Mouse (Mus musculus) stomach, embryonic 15.5 days (tissue): ENCODE data around the gene Susd6. TPM values are rescaled to one million over a fixed set of nuclear protein-coding genes. Genes with fewer than 3 reads are reported as not detected.

Source experiments
- ATAC-seq: fragments of 200-750 bp; cut with Nextera tagmentation; 2 replicates; pipeline ENCODE4 v1.8.0; 2017; ENCODE audit warnings: low read depth, moderate number of reproducible peaks, moderate TSS enrichment; ENCODE audit not compliant: insufficient read depth, low FRiP score
- H3K27ac ChIP-seq: fragments of 300-500 bp; sonication (generic); 2 replicates; pipeline ENCODE4 v1.5.1; 2015; ENCODE audit warnings: mild to moderate bottlenecking, inconsistent platforms
- H3K27me3 ChIP-seq: fragments of 300-500 bp; sonication (generic); replicated peaks from 2 replicates; pipeline ENCODE4 v1.6.1; 2015; ENCODE audit warnings: inconsistent platforms
- H3K36me3 ChIP-seq: fragments of 300-500 bp; sonication (generic); 2 replicates; pipeline ENCODE4 v1.6.1; 2015; ENCODE audit warnings: inconsistent platforms
- H3K4me1 ChIP-seq: fragments of 300-500 bp; sonication (generic); 2 replicates; pipeline ENCODE4 v1.6.1; 2015; ENCODE audit warnings: inconsistent platforms
- H3K4me2 ChIP-seq: fragments of 300-500 bp; sonication (generic); 2 replicates; pipeline ENCODE4 v1.6.1; 2015; ENCODE audit warnings: mild to moderate bottlenecking, inconsistent platforms
- H3K4me3 ChIP-seq: fragments of 300-500 bp; sonication (generic); replicated peaks from 2 replicates; pipeline ENCODE4 v1.5.1; 2015; ENCODE audit warnings: inconsistent platforms
- H3K9ac ChIP-seq: fragments of 300-500 bp; sonication (generic); 2 replicates; pipeline ENCODE4 v1.6.1; 2015; ENCODE audit warnings: inconsistent platforms
- H3K9me3 ChIP-seq: fragments of 300-500 bp; sonication (generic); 2 replicates; pipeline ENCODE4 v1.6.1; 2016; ENCODE audit warnings: inconsistent platforms
- WGBS: fragments of 180-500 bp; shearing (Covaris S2); methylation state at CpG from one replicate; pipeline ENCODE4 v1.1.7; 2015; 5-methylcytosine and 5-hydroxymethylcytosine counted together
- polyA plus RNA-seq: library from polyadenylated mRNA; unstranded; fragments of >200 nt; fragmentation: Nextera tagmentation; extraction: Ambion mirVana; gene quantifications from 2 replicates; pipeline ENCODE4 v1.2.1, GENCODE M21; 2015

Gene Susd6
- polyA plus RNA-seq, 1 experiment from 2014 or later, result 17.5 TPM

- no peak for ATAC-seq
- Histone ChIP-seq H3K4me3 (no peak overlapping the region), H3K36me3 (no peaks in the 10 kb centered on the region), H3K9me3 (no peaks in the 10 kb centered on the region), H3K27ac (no peak overlapping the region), H3K4me2 (no peak overlapping the region), H3K4me1 (peaks cover 18% of the 10 kb centered on the region), H3K27me3 (no peaks in the 10 kb centered on the region), H3K9ac (no peak overlapping the region)
- 52% methylated on average over 1 of the region's 1 CpGs for WGBS
Observed at GRCm38 (mm10) chr12:80832313-80832712, 42.0 kb downstream of the Susd6 start.

- no peak for ATAC-seq
- Histone ChIP-seq H3K9ac (no peak overlapping the region), H3K4me1 (peaks cover 8% of the 10 kb centered on the region; the same call in 1 of the 2 replicates), H3K4me3 (no peak overlapping the region), H3K36me3 (no peaks in the 10 kb centered on the region), H3K27me3 (no peaks in the 10 kb centered on the region), H3K4me2 (no peak overlapping the region), H3K27ac (no peak overlapping the region), H3K9me3 (no peaks in the 10 kb centered on the region)
- 66% methylated on average over 2 of the region's 2 CpGs for WGBS
Observed at GRCm38 (mm10) chr12:80833541-80833940, 43.2 kb downstream of the Susd6 start.

- H3K4me1 ChIP-seq, result peaks cover 8% of the 10 kb centered on the region; the same call in 1 of the 2 replicates
- no peak overlapping the region for H3K4me3 ChIP-seq
- 77% methylated on average over 3 of the region's 3 CpGs for WGBS
- no peak overlapping the region for H3K4me2 ChIP-seq
- no peak overlapping the region for H3K27ac ChIP-seq
- no peak overlapping the region for H3K9ac ChIP-seq
- no peaks in the 10 kb centered on the region for H3K9me3 ChIP-seq
- no peaks in the 10 kb centered on the region for H3K27me3 ChIP-seq
- no peaks in the 10 kb centered on the region for H3K36me3 ChIP-seq
- 0 out of 2 replicates have a peak, but pooled peaks have one; percentile 56 for ATAC-seq
Observed at GRCm38 (mm10) chr12:80834156-80834900, 44.0 kb downstream of the Susd6 start.

GRCm38 (mm10) chr12:80834901-80835570, 44.7 kb downstream of the Susd6 start:
- Histone ChIP-seq H3K4me2 (no peak overlapping the region), H3K9ac (no peak overlapping the region), H3K4me3 (no peak overlapping the region), H3K4me1 (peaks cover 8% of the 10 kb centered on the region; the same call in 1 of the 2 replicates), H3K27me3 (no peaks in the 10 kb centered on the region), H3K27ac (no peak overlapping the region), H3K9me3 (no peaks in the 10 kb centered on the region), H3K36me3 (no peaks in the 10 kb centered on the region)
- ATAC-seq, result no peak
- 87% methylated on average over 3 of the region's 8 CpGs for WGBS

GRCm38 (mm10) chr12:80837614-80838013, 47.3 kb downstream of the Susd6 start:
- no peaks in the 10 kb centered on the region for H3K27me3 ChIP-seq
- WGBS, result 53% methylated on average over 3 of the region's 3 CpGs
- H3K4me1 ChIP-seq, result peaks cover 5% of the 10 kb centered on the region; the same call in 1 of the 2 replicates
- no peaks in the 10 kb centered on the region for H3K9me3 ChIP-seq
- no peak; the same call in 1 of the 2 replicates for ATAC-seq
- no peak overlapping the region for H3K4me2 ChIP-seq
- no peak overlapping the region for H3K4me3 ChIP-seq
- 0 out of 2 replicates have a peak overlapping the region, but pooled peaks have one; percentile 7 for H3K27ac ChIP-seq
- no peaks in the 10 kb centered on the region for H3K36me3 ChIP-seq
- no peak overlapping the region for H3K9ac ChIP-seq

- no peak overlapping the region for H3K27ac ChIP-seq
- H3K9ac ChIP-seq, result no peak overlapping the region
- ATAC-seq, result no peak
- H3K4me3 ChIP-seq, result no peak overlapping the region
- H3K4me1 ChIP-seq, result peaks cover 8% of the 10 kb centered on the region; the same call in 1 of the 2 replicates
- no peaks in the 10 kb centered on the region for H3K27me3 ChIP-seq
- no peaks in the 10 kb centered on the region for H3K36me3 ChIP-seq
- H3K9me3 ChIP-seq, result no peaks in the 10 kb centered on the region
- H3K4me2 ChIP-seq, result no peak overlapping the region
Observed at GRCm38 (mm10) chr12:80838271-80838670, 48.0 kb downstream of the Susd6 start.

GRCm38 (mm10) chr12:80838787-80839186, 48.5 kb downstream of the Susd6 start:
- H3K4me2 ChIP-seq, result no peak overlapping the region
- no peak overlapping the region for H3K27ac ChIP-seq
- peaks cover 13% of the 10 kb centered on the region; the same call in 1 of the 2 replicates for H3K4me1 ChIP-seq
- WGBS, result 69% methylated on average over 2 of the region's 2 CpGs
- H3K9me3 ChIP-seq, result no peaks in the 10 kb centered on the region
- H3K36me3 ChIP-seq, result no peaks in the 10 kb centered on the region
- no peak overlapping the region for H3K4me3 ChIP-seq
- H3K27me3 ChIP-seq, result no peaks in the 10 kb centered on the region
- ATAC-seq, result no peak
- H3K9ac ChIP-seq, result no peak overlapping the region

- Histone ChIP-seq H3K27ac (no peak overlapping the region), H3K9ac (no peak overlapping the region), H3K4me3 (no peak overlapping the region), H3K9me3 (no peaks in the 10 kb centered on the region), H3K4me1 (0 out of 2 replicates have a peak, but pooled peaks cover 14% of the 10 kb centered on the region), H3K27me3 (no peaks in the 10 kb centered on the region), H3K4me2 (no peak overlapping the region), H3K36me3 (no peaks in the 10 kb centered on the region)
- 57% methylated on average over 2 of the region's 2 CpGs for WGBS
- no peak for ATAC-seq
Observed at GRCm38 (mm10) chr12:80839631-80840030, 49.3 kb downstream of the Susd6 start.

- 89% methylated on average over 1 of the region's 1 CpGs for WGBS
- peaks cover 17% of the 10 kb centered on the region; the same call in 1 of the 2 replicates for H3K4me1 ChIP-seq
Observed at GRCm38 (mm10) chr12:80841618-80842017, 51.3 kb downstream of the Susd6 start.

GRCm38 (mm10) chr12:80842609-80843008, 52.3 kb downstream of the Susd6 start:
- 91% methylated on average over 1 of the region's 1 CpGs for WGBS
- H3K27ac ChIP-seq, result no peak overlapping the region
- ATAC-seq, result no peak
- no peaks in the 10 kb centered on the region for H3K27me3 ChIP-seq
- no peak overlapping the region for H3K4me3 ChIP-seq
- peaks cover 23% of the 10 kb centered on the region; the same call in 1 of the 2 replicates for H3K4me1 ChIP-seq
- no peak overlapping the region for H3K4me2 ChIP-seq
- H3K36me3 ChIP-seq, result no peaks in the 10 kb centered on the region
- no peak overlapping the region for H3K9ac ChIP-seq
- no peaks in the 10 kb centered on the region for H3K9me3 ChIP-seq

More at GRCm38 (mm10) chr12:80841618-80842017, 51.3 kb downstream of the Susd6 start:
- Histone ChIP-seq H3K9me3 (no peaks in the 10 kb centered on the region), H3K27me3 (no peaks in the 10 kb centered on the region), H3K4me3 (no peak overlapping the region), H3K9ac (no peak overlapping the region), H3K4me2 (no peak overlapping the region), H3K27ac (no peak overlapping the region), H3K36me3 (no peaks in the 10 kb centered on the region)
- ATAC-seq, result no peak

GRCm38 (mm10) chr12:80843236-80843635, 52.9 kb downstream of the Susd6 start:
- Histone ChIP-seq H3K9ac (no peak overlapping the region), H3K4me1 (peaks cover 23% of the 10 kb centered on the region; the same call in 1 of the 2 replicates), H3K27ac (peak overlapping the region; percentile 55), H3K9me3 (no peaks in the 10 kb centered on the region), H3K4me3 (no peak overlapping the region), H3K36me3 (no peaks in the 10 kb centered on the region), H3K4me2 (no peak overlapping the region), H3K27me3 (no peaks in the 10 kb centered on the region)
- WGBS, result 43% methylated on average over 2 of the region's 2 CpGs
- ATAC-seq, result no peak
